21 mouse cellular contexts compared by ENCODE assay signal in genomic region chr10:21448942-21449341, GRCm38 (mm10).
DNase-seq lines count a peak whose midpoint lies in the region; ATAC-seq and TF ChIP-seq lines count a peak whose summit lies in the region.
"Had no signal": no experiment of that assay in that cellular context is flagged by ENCODE, and none has a peak within 500 bp of the region (broad histone marks: within the 10 kb centered on the region; RNA-seq: fewer than 3 reads in every experiment).

No protein-coding gene starts in this region.

- no peak overlapping the region for H3K9ac ChIP-seq in intestine, embryonic 16.5 days (ENCODE audit: low read depth, low read length)
- H3K9ac ChIP-seq in intestine, embryonic 15.5 days: no peak overlapping the region
- H3K9ac ChIP-seq in liver, postnatal 0 days (replicated peaks): no peak overlapping the region
- no peak overlapping the region for H3K9ac ChIP-seq in heart, embryonic 11.5 days (ENCODE audit: low read depth, low read length)
- H3K9ac ChIP-seq: embryonic facial prominence, embryonic 13.5 days; embryonic facial prominence, embryonic 15.5 days; forebrain, embryonic 12.5 days had no signal

- peaks cover 3% of the 10 kb centered on the region; the same call in 1 of the 2 replicates for H3K4me1 ChIP-seq in intestine, embryonic 16.5 days (ENCODE audit: control insufficient read depth, insufficient read depth, low read length)
- 0 out of 2 replicates have a peak, but pooled peaks cover 3% of the 10 kb centered on the region for H3K4me1 ChIP-seq in intestine, embryonic 15.5 days (replicated peaks)
- H3K4me1 ChIP-seq in liver, postnatal 0 days (ENCODE audit: insufficient read depth): 0 out of 2 replicates have a peak, but pooled peaks cover 6% of the 10 kb centered on the region
- H3K4me1 ChIP-seq in heart, embryonic 11.5 days (ENCODE audit: control insufficient read depth, insufficient read depth, low read length): peaks cover 7% of the 10 kb centered on the region
- H3K4me1 ChIP-seq: forebrain, embryonic 12.5 days had no signal

- no peak for TF ChIP-seq CTCF in liver, postnatal 0 days (IDR thresholded peaks at IDR 0.05; ENCODE audit: low read depth)

- WGBS in intestine, embryonic 16.5 days: 58% methylated on average over 5 of the region's 5 CpGs
- WGBS in intestine, embryonic 15.5 days: 53% methylated on average over 5 of the region's 5 CpGs
- WGBS in liver, postnatal 0 days (ENCODE audit: insufficient replicate concordance): 51% methylated on average over 5 of the region's 5 CpGs
- WGBS in heart, embryonic 11.5 days (ENCODE audit: insufficient replicate concordance): 80% methylated on average over 5 of the region's 5 CpGs

- DNase-seq in liver, postnatal 0 days: no peak
- no peak for DNase-seq in liver
- DNase-seq: adrenal gland, postnatal 10 days; adrenal gland, postnatal 25 days; cerebellum, adult 11 months; cerebellum, adult 18-20 months; cerebellum, adult 8-10 months; cerebellum, adult 9-11 months; cerebellum, postnatal 14 days; cerebellum, postnatal 36 days; embryo, embryonic 11 days had no signal

- H3K9me3 ChIP-seq in intestine, embryonic 16.5 days (ENCODE audit: control insufficient read depth, low read length): no peaks in the 10 kb centered on the region
- no peaks in the 10 kb centered on the region for H3K9me3 ChIP-seq in intestine, embryonic 15.5 days
- H3K9me3 ChIP-seq in liver, postnatal 0 days (ENCODE audit: low read length): no peaks in the 10 kb centered on the region
- H3K9me3 ChIP-seq in heart, embryonic 11.5 days (replicated peaks; ENCODE audit: control insufficient read depth, low read length): 0 out of 2 replicates have a peak, but pooled peaks cover 3% of the 10 kb centered on the region
- H3K9me3 ChIP-seq: embryonic facial prominence, embryonic 13.5 days; embryonic facial prominence, embryonic 15.5 days; forebrain, embryonic 10.5 days; forebrain, embryonic 12.5 days had no signal

- no peaks in the 10 kb centered on the region for H3K27me3 ChIP-seq in intestine, embryonic 16.5 days (replicated peaks; ENCODE audit: control insufficient read depth, insufficient read depth, low read length)
- no peaks in the 10 kb centered on the region for H3K27me3 ChIP-seq in intestine, embryonic 15.5 days (replicated peaks)
- no peaks in the 10 kb centered on the region for H3K27me3 ChIP-seq in liver, postnatal 0 days (ENCODE audit: insufficient read depth, low read length)
- H3K27me3 ChIP-seq in heart, embryonic 11.5 days (ENCODE audit: control insufficient read depth, insufficient read depth, low read length): no peaks in the 10 kb centered on the region
- H3K27me3 ChIP-seq: embryonic facial prominence, embryonic 13.5 days; embryonic facial prominence, embryonic 15.5 days; forebrain, embryonic 12.5 days had no signal

- peak overlapping the region; percentile 33; the same call in 1 of the 2 replicates for H3K27ac ChIP-seq in intestine, embryonic 16.5 days (ENCODE audit: low read length)
- H3K27ac ChIP-seq in intestine, embryonic 15.5 days: no peak overlapping the region
- peak overlapping the region; percentile 77 for H3K27ac ChIP-seq in liver, postnatal 0 days (ENCODE audit: low read depth)
- H3K27ac ChIP-seq in heart, embryonic 11.5 days (ENCODE audit: low read depth, low read length): no peak overlapping the region
- H3K27ac ChIP-seq: embryonic facial prominence, embryonic 13.5 days; embryonic facial prominence, embryonic 15.5 days; forebrain, embryonic 10.5 days; forebrain, embryonic 12.5 days had no signal

- H3K36me3 ChIP-seq in intestine, embryonic 16.5 days (ENCODE audit: control insufficient read depth, insufficient read depth, low read length): no peaks in the 10 kb centered on the region
- no peaks in the 10 kb centered on the region for H3K36me3 ChIP-seq in intestine, embryonic 15.5 days
- no peaks in the 10 kb centered on the region for H3K36me3 ChIP-seq in liver, postnatal 0 days (replicated peaks; ENCODE audit: insufficient read depth, low read length)
- no peaks in the 10 kb centered on the region for H3K36me3 ChIP-seq in heart, embryonic 11.5 days (ENCODE audit: control insufficient read depth, insufficient read depth, low read length)
- H3K36me3 ChIP-seq: embryonic facial prominence, embryonic 13.5 days; embryonic facial prominence, embryonic 15.5 days; forebrain, embryonic 10.5 days; forebrain, embryonic 12.5 days had no signal

- no peak; the same call in 1 of the 2 replicates for ATAC-seq in intestine, embryonic 16.5 days
- no peak for ATAC-seq in intestine, embryonic 15.5 days
- ATAC-seq in liver, postnatal 0 days: peak; percentile 22
- no peak for ATAC-seq in heart, embryonic 11.5 days (replicated peaks; ENCODE audit: insufficient number of reproducible peaks, low FRiP score, low TSS enrichment)
- ATAC-seq: forebrain, embryonic 14.5 days; forebrain, embryonic 16.5 days had no signal

- H3K4me2 ChIP-seq in intestine, embryonic 16.5 days (ENCODE audit: low read depth, low read length): no peak overlapping the region
- H3K4me2 ChIP-seq in intestine, embryonic 15.5 days (replicated peaks): no peak overlapping the region
- H3K4me2 ChIP-seq in liver, postnatal 0 days (ENCODE audit: low read depth, low read length): no peak overlapping the region
- no peak overlapping the region for H3K4me2 ChIP-seq in heart, embryonic 11.5 days
- H3K4me2 ChIP-seq: embryonic facial prominence, embryonic 13.5 days; embryonic facial prominence, embryonic 15.5 days; forebrain, embryonic 12.5 days had no signal

- peak; percentile 56; the same call in 1 of the 2 replicates for TF ChIP-seq EP300 in liver, postnatal 0 days (IDR thresholded peaks at IDR 0.05; ENCODE audit: low read depth)

- no peak overlapping the region for H3K4me3 ChIP-seq in intestine, embryonic 16.5 days (ENCODE audit: low read length)
- no peak overlapping the region for H3K4me3 ChIP-seq in intestine, embryonic 15.5 days (replicated peaks)
- H3K4me3 ChIP-seq in liver, postnatal 0 days (ENCODE audit: low read depth, low read length): no peak overlapping the region
- no peak overlapping the region for H3K4me3 ChIP-seq in heart, embryonic 11.5 days (ENCODE audit: low read depth, low read length)
- H3K4me3 ChIP-seq: embryonic facial prominence, embryonic 13.5 days; embryonic facial prominence, embryonic 15.5 days; erythroblast, embryonic 14.5 days; forebrain, embryonic 10.5 days; forebrain, embryonic 12.5 days had no signal

Comparison
In these comparisons a context has a peak if more than half of its experiments do, and no peak if none do; other contexts are left out.
1. H3K27ac ChIP-seq: peak in intestine, embryonic 16.5 days (single experiment) and liver, postnatal 0 days (single experiment); none in intestine, embryonic 15.5 days (single experiment) and heart, embryonic 11.5 days (single experiment).